Mouse (Mus musculus) midbrain, postnatal 0 days (tissue): Measurements from ENCODE around the gene Smim4. TPM values are rescaled to one million over a fixed set of nuclear protein-coding genes. Genes with fewer than 3 reads are reported as not detected.

Experiments used
- ATAC-seq: fragments of 200-750 bp; cut with Nextera tagmentation; 2 replicates; pipeline ENCODE4 v1.8.0; 2017; ENCODE audit warnings: moderate number of reproducible peaks, mild to moderate bottlenecking, moderate TSS enrichment, moderate library complexity; ENCODE audit not compliant: low FRiP score
- DNase-seq: peaks from one replicate; pipeline ENCODE4 v3.0.0-alpha.2; 2015; ENCODE audit warnings: low spot score
- H3K27ac ChIP-seq: fragments of 300-500 bp; sonication (generic); 2 replicates; pipeline ENCODE4 v1.5.1; 2014; ENCODE audit warnings: low read depth, mild to moderate bottlenecking, low read length, mixed read lengths
- H3K27me3 ChIP-seq: fragments of 300-500 bp; sonication (generic); 2 replicates; pipeline ENCODE4 v1.6.1; 2014; ENCODE audit warnings: low read length, control low read depth, mixed read lengths; ENCODE audit not compliant: insufficient read depth
- H3K36me3 ChIP-seq: fragments of 300-500 bp; sonication (generic); 2 replicates; pipeline ENCODE4 v1.6.1; 2014; ENCODE audit warnings: low read length, control low read depth, mixed read lengths; ENCODE audit not compliant: insufficient read depth
- H3K4me1 ChIP-seq: fragments of 300-500 bp; sonication (generic); 2 replicates; pipeline ENCODE4 v1.6.1; 2014; ENCODE audit warnings: mild to moderate bottlenecking, control low read depth, antibody characterized with exemption, low read length, mixed read lengths; ENCODE audit not compliant: insufficient read depth
- H3K4me2 ChIP-seq: fragments of 300-500 bp; sonication (generic); 2 replicates; pipeline ENCODE4 v1.6.1; 2014; ENCODE audit warnings: low read depth, mild to moderate bottlenecking, low read length, mixed read lengths; ENCODE audit not compliant: poor library complexity, severe bottlenecking
- H3K4me3 ChIP-seq: fragments of 300-500 bp; sonication (generic); 2 replicates; pipeline ENCODE4 v1.5.1; 2014; ENCODE audit warnings: low read depth, mild to moderate bottlenecking, low read length, moderate library complexity
- H3K9ac ChIP-seq: fragments of 300-500 bp; sonication (generic); replicated peaks from 2 replicates; pipeline ENCODE4 v1.6.1; 2014; ENCODE audit warnings: mild to moderate bottlenecking, low read length, moderate library complexity, mixed read lengths; ENCODE audit not compliant: poor library complexity, severe bottlenecking
- H3K9me3 ChIP-seq: fragments of 300-500 bp; sonication (generic); 2 replicates; pipeline ENCODE4 v1.6.1; 2016; ENCODE audit warnings: low read length, control low read depth
- CTCF ChIP-seq: IDR thresholded peaks from 2 replicates; pipeline ENCODE4 v1.5.1; 2016; ENCODE audit warnings: antibody characterized with exemption, mild to moderate bottlenecking
- WGBS: fragments of 180-500 bp; shearing (Covaris S2); extraction: QIAGEN DNeasy Blood & Tissue Kit; methylation state at CpG from one replicate; pipeline ENCODE4 v1.1.7; 2014; 5-methylcytosine and 5-hydroxymethylcytosine counted together
- polyA plus RNA-seq: library from polyadenylated mRNA; unstranded; fragments of >200 nt; fragmentation: Nextera tagmentation; extraction: Ambion mirVana; gene quantifications from 2 replicates; pipeline ENCODE4 v1.2.1, GENCODE M21; 2015
- total RNA-seq: library from RNA; depleted of rRNA; stranded (reverse); fragments of >200 nt; gene quantifications from 2 replicates; pipeline ENCODE4 v1.2.3, GENCODE M21; 2014

Smim4 gene
- total and polyA plus RNA-seq, 2 experiments from 2014 or later: 4.3 to 41.6 TPM

- Histone ChIP-seq H3K4me3 (no peak overlapping the region), H3K4me1 (no peaks in the 10 kb centered on the region; the same call in 1 of the 2 replicates), H3K27me3 (no peaks in the 10 kb centered on the region), H3K4me2 (no peak overlapping the region), H3K27ac (no peak overlapping the region), H3K9ac (no peak overlapping the region), H3K36me3 (0 out of 2 replicates have a peak, but pooled peaks cover 3% of the 10 kb centered on the region), H3K9me3 (no peaks in the 10 kb centered on the region)
- TF ChIP-seq CTCF: no peak
- DNase-seq: no peak
- no peak for ATAC-seq
- WGBS: 49% methylated on average over 7 of the region's 7 CpGs
Measured at GRCm38 (mm10) chr14:31165458-31165857, 36.7 kb upstream of the Smim4 start.

GRCm38 (mm10) chr14:31165010-31165409, 36.3 kb upstream of the Smim4 start:
- no peak for DNase-seq
- Histone ChIP-seq H3K27me3 (no peaks in the 10 kb centered on the region), H3K27ac (no peak overlapping the region), H3K9ac (no peak overlapping the region), H3K4me2 (no peak overlapping the region), H3K4me1 (no peaks in the 10 kb centered on the region; the same call in 1 of the 2 replicates), H3K9me3 (no peaks in the 10 kb centered on the region), H3K4me3 (no peak overlapping the region), H3K36me3 (no peaks in the 10 kb centered on the region)
- TF ChIP-seq CTCF: no peak
- WGBS: 56% methylated on average over 2 of the region's 2 CpGs
- no peak for ATAC-seq

- DNase-seq: no peak
Measured at GRCm38 (mm10) chr14:31164067-31164466, 35.3 kb upstream of the Smim4 start.

DNA sequence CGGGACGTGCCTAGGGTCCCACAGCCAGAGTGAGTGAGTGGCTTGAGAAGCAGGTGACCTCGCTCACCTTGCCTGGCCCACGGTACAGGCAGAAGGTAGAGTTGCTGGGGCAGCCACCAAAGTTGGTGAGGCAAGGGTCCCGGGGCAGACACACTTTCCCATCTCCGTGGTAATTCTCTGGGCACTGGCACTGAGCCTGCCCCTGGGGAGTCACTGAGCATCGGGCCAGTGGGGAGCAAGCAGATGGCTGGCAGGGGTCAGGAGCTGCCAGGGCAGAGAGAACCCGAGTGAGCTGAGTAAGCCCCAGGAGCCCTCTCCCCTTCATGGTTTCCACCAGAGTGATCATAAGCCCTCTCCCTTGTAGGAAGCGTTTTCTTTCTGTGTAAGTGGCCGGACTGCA, 32.9 kb upstream of the Smim4 start:
- ATAC-seq: no peak
- H3K27me3 ChIP-seq: no peaks in the 10 kb centered on the region
- TF ChIP-seq CTCF: no peak
- no peaks in the 10 kb centered on the region for H3K9me3 ChIP-seq
- no peak overlapping the region for H3K27ac ChIP-seq
- DNase-seq: no peak
- no peak overlapping the region for H3K4me3 ChIP-seq
- no peak overlapping the region for H3K9ac ChIP-seq
- 57% methylated on average over 10 of the region's 10 CpGs for WGBS
- no peaks in the 10 kb centered on the region; the same call in 1 of the 2 replicates for H3K4me1 ChIP-seq
- H3K36me3 ChIP-seq: no peaks in the 10 kb centered on the region
- no peak overlapping the region for H3K4me2 ChIP-seq

More at GRCm38 (mm10) chr14:31164067-31164466, 35.3 kb upstream of the Smim4 start:
- no peaks in the 10 kb centered on the region for H3K36me3 ChIP-seq
- no peaks in the 10 kb centered on the region for H3K9me3 ChIP-seq
- H3K27me3 ChIP-seq: no peaks in the 10 kb centered on the region
- H3K4me1 ChIP-seq: no peaks in the 10 kb centered on the region; the same call in 1 of the 2 replicates
- no peak for ATAC-seq
- no peak overlapping the region for H3K27ac ChIP-seq
- no peak overlapping the region for H3K4me2 ChIP-seq
- WGBS: 84% methylated on average over 8 of the region's 8 CpGs
- H3K4me3 ChIP-seq: no peak overlapping the region
- H3K9ac ChIP-seq: no peak overlapping the region
- TF ChIP-seq CTCF: no peak

DNA sequence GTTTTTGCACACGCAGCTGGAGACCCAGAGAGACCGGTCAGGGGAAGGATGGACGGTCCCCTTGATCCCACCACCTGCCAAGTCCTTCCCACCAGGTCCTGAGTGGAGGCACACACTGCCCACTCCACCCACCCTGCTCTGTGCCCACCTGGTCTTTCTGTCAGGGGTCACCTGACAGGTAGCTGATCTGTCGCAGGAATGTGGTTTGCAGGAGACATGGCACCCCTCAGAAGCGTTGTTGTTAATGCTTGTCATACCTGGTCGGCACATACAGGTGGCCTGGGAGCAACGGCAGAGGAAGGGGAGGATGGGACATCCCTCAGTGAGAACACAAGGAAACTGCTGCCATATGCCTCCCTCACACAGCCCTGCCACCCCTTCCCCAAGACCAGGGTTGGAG, 32.4 kb upstream of the Smim4 start:
- Histone ChIP-seq H3K4me3 (no peak overlapping the region), H3K4me2 (no peak overlapping the region), H3K9ac (no peak overlapping the region), H3K27ac (no peak overlapping the region), H3K27me3 (no peaks in the 10 kb centered on the region), H3K9me3 (no peaks in the 10 kb centered on the region), H3K36me3 (no peaks in the 10 kb centered on the region), H3K4me1 (no peaks in the 10 kb centered on the region; the same call in 1 of the 2 replicates)
- 91% methylated on average over 7 of the region's 7 CpGs for WGBS
- TF ChIP-seq CTCF: no peak
- ATAC-seq (no peak), DNase-seq (no peak)

DNA sequence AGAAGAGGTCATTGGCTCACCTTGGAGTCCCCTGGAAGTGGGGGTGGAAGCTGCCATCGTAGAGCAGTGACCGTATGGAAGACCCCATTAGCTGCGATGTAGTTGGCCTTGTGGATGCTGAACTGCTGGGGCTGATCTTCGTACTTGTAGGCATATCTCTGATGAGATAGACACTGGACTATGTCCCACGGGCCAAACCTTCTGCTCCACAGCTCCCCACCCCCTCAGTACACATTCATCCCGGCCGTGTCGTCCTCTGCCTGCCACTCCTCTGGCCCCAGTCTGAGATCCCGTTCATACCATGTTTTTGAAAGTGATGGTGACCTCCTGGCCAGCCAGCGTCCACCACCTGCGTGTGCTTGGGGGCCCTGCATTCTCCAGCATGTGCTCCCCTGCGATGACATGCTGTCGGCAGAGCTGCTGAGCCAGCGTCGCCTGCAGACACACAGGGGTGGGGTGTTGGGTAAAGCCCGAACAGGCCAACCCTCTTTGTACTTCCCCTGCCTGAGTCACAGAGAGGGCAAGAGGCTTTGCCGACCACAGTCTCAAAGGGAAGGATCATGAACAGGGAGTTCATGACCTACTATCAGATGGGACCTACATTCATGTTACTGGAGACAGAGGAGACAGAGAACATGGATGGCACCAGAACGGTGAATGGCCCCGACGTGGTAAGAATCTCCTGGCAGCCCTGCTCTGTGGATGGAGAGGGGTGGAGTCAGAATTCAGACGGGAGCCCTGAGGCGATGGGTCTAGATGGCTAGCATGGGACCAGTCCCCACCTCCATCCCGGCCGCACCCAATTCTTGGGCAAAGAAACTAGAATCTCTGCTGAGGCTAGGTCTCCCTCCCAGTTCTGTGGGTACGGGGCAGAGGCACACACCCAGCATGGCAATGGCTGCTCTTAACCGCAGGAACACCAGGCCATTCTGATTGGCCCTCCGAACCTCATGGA, 31.7 kb upstream of the Smim4 start:
- no peak for TF ChIP-seq CTCF
- Histone ChIP-seq H3K4me3 (no peak overlapping the region), H3K9ac (no peak overlapping the region), H3K27me3 (no peaks in the 10 kb centered on the region), H3K4me1 (no peaks in the 10 kb centered on the region; the same call in 1 of the 2 replicates), H3K27ac (no peak overlapping the region), H3K4me2 (no peak overlapping the region), H3K36me3 (no peaks in the 10 kb centered on the region), H3K9me3 (no peaks in the 10 kb centered on the region)
- DNase-seq: no peak
- ATAC-seq: no peak
- WGBS: 82% methylated on average over 27 of the region's 27 CpGs
